Mouse (Mus musculus) CH12.LX (cell line): ENCODE data around the gene Acox2.

Source experiments
- CTCF ChIP-seq, 2 experiments: IDR thresholded peaks in 1 of 2; conservative IDR thresholded peaks in 1 of 2; 2 replicates each; pipeline ENCODE4 v1.5.1; 2011 to 2012; ENCODE audit warnings: low read depth in 2 of 2, low read length in 2 of 2, improper control_type of control experiment in 1 of 2, inconsistent platforms in 1 of 2, mild to moderate bottlenecking in 1 of 2, moderate library complexity in 1 of 2
- E2F4 ChIP-seq: IDR thresholded peaks from 2 replicates; pipeline ENCODE4 v1.6.1; 2011; ENCODE audit warnings: low read depth, low read length, improper control_type of control experiment; ENCODE audit not compliant: insufficient replicate concordance
- ETS1 ChIP-seq: conservative IDR thresholded peaks from 2 replicates; pipeline ENCODE4 v1.6.1; 2012; ENCODE audit warnings: low read depth, mild to moderate bottlenecking, inconsistent platforms, low read length, improper control_type of control experiment, moderate library complexity
- GABPA ChIP-seq: IDR thresholded peaks from 2 replicates; pipeline ENCODE4 v1.6.1; 2012; ENCODE audit warnings: low read depth, low read length, improper control_type of control experiment, inconsistent platforms; ENCODE audit not compliant: insufficient replicate concordance
- JUND ChIP-seq: conservative IDR thresholded peaks from 2 replicates; pipeline ENCODE4 v1.6.1; 2011; ENCODE audit warnings: low read depth, low read length, improper control_type of control experiment
- KAT2A ChIP-seq: IDR thresholded peaks from 2 replicates; pipeline ENCODE4 v1.6.1; 2012; ENCODE audit warnings: low read length, improper control_type of control experiment, inconsistent platforms; ENCODE audit not compliant: insufficient replicate concordance
- MAZ ChIP-seq: IDR thresholded peaks from 2 replicates; pipeline ENCODE4 v1.6.1; 2012; ENCODE audit warnings: low read depth, mild to moderate bottlenecking, inconsistent platforms, low read length, improper control_type of control experiment, moderate library complexity
- MEF2A ChIP-seq: IDR thresholded peaks from 2 replicates; pipeline ENCODE4 v1.6.1; 2014; ENCODE audit warnings: low read depth, mild to moderate bottlenecking, inconsistent platforms, low read length, improper control_type of control experiment, borderline replicate concordance
- POLR2A ChIP-seq: IDR thresholded peaks from 2 replicates; pipeline ENCODE4 v1.6.1; 2011; ENCODE audit warnings: low read depth, mild to moderate bottlenecking, improper control_type of control experiment, low read length
- SIN3A ChIP-seq: IDR thresholded peaks from 2 replicates; pipeline ENCODE4 v1.6.1; 2012; ENCODE audit warnings: low read length, improper control_type of control experiment, inconsistent platforms
- USF1 ChIP-seq: IDR thresholded peaks from 2 replicates; pipeline ENCODE4 v1.6.1; 2014; ENCODE audit warnings: low read depth, mild to moderate bottlenecking, inconsistent platforms, low read length, improper control_type of control experiment

- no peak for TF ChIP-seq SIN3A
- TF ChIP-seq JUND, result no peak
- no peak for TF ChIP-seq MEF2A
- TF ChIP-seq ETS1, result no peak
- TF ChIP-seq GABPA, result no peak
- TF ChIP-seq CTCF (conservative IDR thresholded peaks at IDR 0.05 in 1 of 2, IDR thresholded peaks at IDR 0.05 in 1 of 2; ENCODE audit: low read depth in 2 of 2, low read length in 2 of 2), result no peak
- no peak for TF ChIP-seq USF1
- no peak for TF ChIP-seq POLR2A
- no peak for TF ChIP-seq KAT2A
- no peak for TF ChIP-seq MAZ
- TF ChIP-seq E2F4, result no peak
These were observed 49.5 kb upstream of the Acox2 start for GRCm38 (mm10) chr14:8308650-8309049.
